Mouse (Mus musculus) CD8-positive naive resting alpha-beta T cell, adult 57 days (primary cell): ENCODE measurements around the gene Gm21961. TPM values are rescaled to one million over a fixed set of nuclear protein-coding genes. Genes with fewer than 3 reads are reported as not detected.

ENCODE experiments used
- total RNA-seq: library from RNA; stranded (reverse); gene quantifications from one replicate; pipeline ENCODE4 v1.2.4, GENCODE M21; 2023

Gm21961 gene
- not detected for total RNA-seq

GRCm38 (mm10) chr15:65014804-65015203 is at the start of gene Gm21961:
Gene Gm21961 (minus strand): TSS chr15:65014904.

Other genes with a start within 250 kb of the Gm21961 start
- not detected for gene Gm21798, start 197.2 kb downstream of the Gm21961 start, total RNA-seq